Mouse (Mus musculus) CD4-positive, CD25-positive, alpha-beta regulatory T cell, adult 4 months (primary cell): ENCODE measurements around the gene Afap1l2. TPM values are rescaled to one million over a fixed set of nuclear protein-coding genes. Genes with fewer than 3 reads are reported as not detected.
A peak's percentile ranks its signal among the peaks of the same experiment; 100 is the strongest.

Experiments used
- ATAC-seq: one replicate; pipeline ENCODE4 v1.8.0; 2017
- polyA plus RNA-seq, 2 experiments: library from polyadenylated mRNA; unstranded; fragments of 100-300 nt; shearing (Covaris generic); gene quantifications; one replicate each; pipeline ENCODE4 v1.2.1; 2017

Gene Afap1l2
- polyA plus RNA-seq, result not detected

- ATAC-seq, result no peak
Measured at GRCm38 (mm10) chr19:57007781-57008710, at the start of gene Afap1l2. Gene Afap1l2 (minus strand): TSS chr19:57008228.

- ATAC-seq, result no peak
Measured at GRCm38 (mm10) chr19:57057568-57057967, 49.5 kb upstream of the Afap1l2 start.

- ATAC-seq, result peak; percentile 50
Measured at GRCm38 (mm10) chr19:57055215-57056120, 47.4 kb upstream of the Afap1l2 start.

GRCm38 (mm10) chr19:57052959-57053358 lies 44.9 kb upstream of the Afap1l2 start:
- no peak for ATAC-seq

GRCm38 (mm10) chr19:57052016-57052415 lies 44.0 kb upstream of the Afap1l2 start:
- ATAC-seq, result no peak

GRCm38 (mm10) chr19:57049592-57050090 lies 41.6 kb upstream of the Afap1l2 start:
- ATAC-seq, result no peak

- ATAC-seq, result no peak
Measured at GRCm38 (mm10) chr19:57047671-57048320, 39.8 kb upstream of the Afap1l2 start.

GRCm38 (mm10) chr19:57039258-57039657 lies 31.2 kb upstream of the Afap1l2 start:
- no peak for ATAC-seq

- no peak for ATAC-seq
Measured at GRCm38 (mm10) chr19:57036860-57037259, 28.8 kb upstream of the Afap1l2 start.

GRCm38 (mm10) chr19:57031582-57031981 lies 23.6 kb upstream of the Afap1l2 start:
- ATAC-seq, result peak; percentile 62

- no peak for ATAC-seq
Measured at GRCm38 (mm10) chr19:57029461-57029860, 21.4 kb upstream of the Afap1l2 start.

- no peak for ATAC-seq
Measured at GRCm38 (mm10) chr19:57028327-57029179, 20.5 kb upstream of the Afap1l2 start.

- no peak for ATAC-seq
Measured at GRCm38 (mm10) chr19:57026501-57026900, 18.5 kb upstream of the Afap1l2 start.

- ATAC-seq, result no peak
Measured at GRCm38 (mm10) chr19:57017785-57018179, 9.8 kb upstream of the Afap1l2 start.

- ATAC-seq, result no peak
Measured at GRCm38 (mm10) chr19:57016995-57017784, 9.2 kb upstream of the Afap1l2 start.

- ATAC-seq, result no peak
Measured at GRCm38 (mm10) chr19:57014808-57015207, 6.8 kb upstream of the Afap1l2 start.

- ATAC-seq, result no peak
Measured at GRCm38 (mm10) chr19:57013271-57013677, 5.2 kb upstream of the Afap1l2 start.

GRCm38 (mm10) chr19:57012068-57012467 lies 4.0 kb upstream of the Afap1l2 start:
- ATAC-seq, result no peak

- ATAC-seq, result no peak
Measured at GRCm38 (mm10) chr19:57010064-57010463, 2.0 kb upstream of the Afap1l2 start.

GRCm38 (mm10) chr19:57009653-57010052 lies 1.6 kb upstream of the Afap1l2 start:
- no peak for ATAC-seq

- ATAC-seq, result no peak
Measured at GRCm38 (mm10) chr19:57007291-57007690, 737 bp downstream of the Afap1l2 start.
